Mouse (Mus musculus): ENCODE results near the gene Dhrs3. TPM values are rescaled to one million over a fixed set of nuclear protein-coding genes. Genes with fewer than 3 reads are reported as not detected.

The Dhrs3 gene
- total and polyA plus RNA-seq, 3 experiments, result 7.9 to 37.7 (median 10.5) TPM

DNA sequence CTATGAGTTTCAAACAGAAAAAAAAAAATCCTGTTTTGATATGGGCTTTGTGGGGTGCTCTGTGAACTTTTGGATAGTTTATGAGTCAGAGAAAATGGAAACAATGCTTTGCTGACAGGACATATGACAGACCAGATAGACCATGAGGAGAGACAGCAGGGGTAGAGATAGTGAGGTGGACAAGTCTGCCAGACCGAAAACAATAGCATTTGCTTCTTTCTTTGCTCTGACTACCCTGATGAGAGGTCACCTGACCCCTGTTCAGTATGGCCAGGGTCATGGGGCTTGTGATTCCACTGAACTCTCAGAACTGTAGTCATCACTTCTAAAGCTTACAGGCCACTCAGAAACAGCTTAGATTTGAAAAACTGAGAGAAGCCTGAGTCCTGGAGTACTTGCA lies 84.4 kb downstream of the Dhrs3 start:
- H3K4me1 ChIP-seq (ENCODE audit: control insufficient read depth in 1 of 2, insufficient read depth in 2 of 2), result peaks cover 53 to 93% of the 10 kb centered on the region in 2 experiments
- no peaks in the 10 kb centered on the region for H3K79me2 ChIP-seq (replicated peaks; ENCODE audit: control insufficient read depth, extremely low read depth, insufficient read depth, poor library complexity, severe bottlenecking)
- H3K4me2 ChIP-seq (ENCODE audit: insufficient read depth, low read depth, poor library complexity, severe bottlenecking), result no peak overlapping the region
- no peak for DNase-seq (ENCODE audit: extremely low read depth)
- H3K27ac ChIP-seq (ENCODE audit: insufficient read depth, low read depth), result 0 out of 2 replicates have a peak overlapping the region, but pooled peaks have one; percentile 4
- H3K9ac ChIP-seq (ENCODE audit: insufficient read depth, low read depth), result no peak overlapping the region
- no peaks in the 10 kb centered on the region for H3K9me3 ChIP-seq (replicated peaks; ENCODE audit: low read length)
- no peak overlapping the region for H3K4me3 ChIP-seq (replicated peaks in 1 of 3; ENCODE audit: low read depth in 2 of 3, low read length in 2 of 3, poor library complexity in 1 of 3)
- in situ Hi-C loops (cut with MboI; ENCODE audit: low pct_ligation_motif_present, low pct_unique_long_range_greater_than_20kb, low sequenced_read_pairs) (no loop called here), dilution Hi-C loops (cut with MboI; ENCODE audit: extremely low pct_ligation_motif_present, extremely low pct_unique_long_range_greater_than_20kb, low sequenced_read_pairs) (loop anchor here (25.0 kb wide), 1 partner anchor 90 kb away; the partner anchor contains the start of gene Dhrs3)
- TF ChIP-seq RCOR1 (conservative IDR thresholded peaks at IDR 0.05; ENCODE audit: low read depth, low read length), result no peak
- TF ChIP-seq TCF12 (IDR thresholded peaks at IDR 0.05; ENCODE audit: low read depth, low read length), result no peak
- no peak for TF ChIP-seq PAX5 (IDR thresholded peaks at IDR 0.05; ENCODE audit: low read length)
- no peak for TF ChIP-seq MYC (IDR thresholded peaks at IDR 0.05; ENCODE audit: low read depth, low read length)
- no peak for TF ChIP-seq E2F4 (IDR thresholded peaks at IDR 0.05; ENCODE audit: insufficient replicate concordance, low read depth, low read length)
- TF ChIP-seq RAD21 (IDR thresholded peaks at IDR 0.05; ENCODE audit: low read depth, low read length), result no peak
- TF ChIP-seq SMC3 (IDR thresholded peaks at IDR 0.05; ENCODE audit: low read depth, low read length), result no peak
- no peak for TF ChIP-seq GABPA (IDR thresholded peaks at IDR 0.05; ENCODE audit: insufficient replicate concordance, low read depth, low read length)
- TF ChIP-seq JUND (conservative IDR thresholded peaks at IDR 0.05; ENCODE audit: low read depth, low read length), result no peak
- TF ChIP-seq IRF4 (IDR thresholded peaks at IDR 0.05; ENCODE audit: low read depth, low read length), result no peak
- TF ChIP-seq ZNF384 (IDR thresholded peaks at IDR 0.05; ENCODE audit: low read depth, low read length), result no peak
- TF ChIP-seq ZKSCAN1 (IDR thresholded peaks at IDR 0.05; ENCODE audit: borderline replicate concordance, low read depth, low read length), result no peak
- no peak for TF ChIP-seq CTCF (conservative IDR thresholded peaks at IDR 0.05 in 1 of 2, IDR thresholded peaks at IDR 0.05 in 1 of 2; ENCODE audit: low read depth in 2 of 2, low read length in 2 of 2)
- TF ChIP-seq ETS1 (conservative IDR thresholded peaks at IDR 0.05; ENCODE audit: low read depth, low read length), result no peak
- no peaks in the 10 kb centered on the region for H3K27me3 ChIP-seq (replicated peaks)
- H3K36me3 ChIP-seq (replicated peaks in 1 of 2; ENCODE audit: control insufficient read depth in 1 of 2, insufficient read depth in 1 of 2, low read length in 1 of 2), result peaks cover 0 to 26% of the 10 kb centered on the region in 2 experiments

Other genes starting within 250 kb of the Dhrs3 start
- gene Gm436, start 206.5 kb upstream of the Dhrs3 start, total RNA-seq (2012; rRNA removed), result not detected in 2 replicates
- not detected in 2 replicates for gene Gm436, start 206.5 kb upstream of the Dhrs3 start, total RNA-seq (2014; rRNA removed)
- not detected in 2 replicates for gene Gm436, start 206.5 kb upstream of the Dhrs3 start, polyA plus RNA-seq (2012; ENCODE audit: insufficient read length, low read depth)
- not detected in 2 replicates for gene Gm13178, start 171.4 kb upstream of the Dhrs3 start, total RNA-seq (2012; rRNA removed)
- not detected in 2 replicates for gene Gm13178, start 171.4 kb upstream of the Dhrs3 start, total RNA-seq (2014; rRNA removed)
- gene Gm13178, start 171.4 kb upstream of the Dhrs3 start, polyA plus RNA-seq (2012; ENCODE audit: insufficient read length, low read depth), result not detected in 2 replicates
- not detected in 2 replicates for gene Gm438, start 106.2 kb upstream of the Dhrs3 start, total RNA-seq (2012; rRNA removed)
- gene Gm438, start 106.2 kb upstream of the Dhrs3 start, total RNA-seq (2014; rRNA removed), result not detected in 2 replicates
- gene Gm438, start 106.2 kb upstream of the Dhrs3 start, polyA plus RNA-seq (2012; ENCODE audit: insufficient read length, low read depth), result not detected in 2 replicates